Mouse (Mus musculus): ENCODE results near the gene Tada1.

Gene Tada1

DNA sequence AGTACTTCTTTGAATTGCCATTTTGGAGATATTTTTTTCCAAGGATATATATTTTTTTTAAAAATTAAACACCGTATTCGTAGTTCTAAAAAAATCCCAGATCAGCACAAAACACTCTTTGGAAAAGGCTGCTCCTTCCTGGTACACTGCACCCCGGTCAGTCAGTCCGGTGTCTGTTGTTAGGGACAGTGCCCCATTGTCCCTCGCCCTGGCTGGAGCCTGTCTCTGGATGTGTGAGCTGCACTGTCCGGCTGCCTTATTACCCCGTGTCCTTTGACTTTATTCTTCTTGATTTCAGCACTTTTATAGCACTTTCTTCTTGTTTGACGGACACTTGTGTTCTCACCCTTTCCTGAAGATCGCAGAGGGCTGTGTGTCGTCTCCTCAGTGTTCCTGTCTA lies 5.7 kb downstream of the Tada1 start:
- DNase-seq (ENCODE audit: low spot score) = no peak

DNA sequence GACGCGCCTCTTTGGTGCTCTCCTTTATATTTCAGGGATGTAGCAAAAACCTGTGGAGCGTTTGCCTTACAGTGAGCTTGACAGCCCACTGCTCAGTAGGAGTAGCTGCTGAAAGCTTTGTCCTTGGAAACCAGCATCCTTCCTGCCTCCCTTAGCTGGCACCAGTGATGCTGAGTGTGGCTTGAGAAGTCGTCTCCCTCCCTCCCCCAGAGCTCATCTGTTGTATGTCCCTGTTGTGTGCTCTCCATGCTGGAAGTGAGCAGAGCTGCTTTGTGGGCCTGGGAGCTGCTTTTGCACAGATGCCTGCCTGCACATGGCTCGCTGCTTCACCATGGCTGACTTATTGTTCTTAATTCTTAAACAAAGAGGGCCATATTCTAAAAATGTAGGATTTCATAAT lies 6.5 kb downstream of the Tada1 start:
- DNase-seq (ENCODE audit: low spot score) = no peak

DNA sequence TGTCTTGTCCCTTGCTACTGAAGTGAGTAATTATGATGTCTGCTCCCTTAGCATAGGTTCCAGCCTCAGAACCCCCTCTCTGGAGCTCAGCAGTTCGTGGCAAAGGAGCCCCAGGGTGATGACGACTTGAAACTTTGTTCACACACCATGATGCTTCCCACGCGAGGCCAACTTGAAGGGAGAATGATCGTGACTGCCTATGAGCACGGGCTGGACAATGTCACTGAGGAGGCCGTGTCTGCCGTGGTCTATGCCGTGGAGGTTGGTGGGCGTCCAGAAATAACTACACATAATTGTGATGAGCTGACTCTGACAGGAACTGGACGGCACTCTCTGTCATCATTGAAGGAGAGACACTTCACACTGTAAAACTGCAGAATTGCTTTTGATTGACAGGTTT lies 9.6 kb downstream of the Tada1 start:
- no peak for DNase-seq (ENCODE audit: low spot score)

DNA sequence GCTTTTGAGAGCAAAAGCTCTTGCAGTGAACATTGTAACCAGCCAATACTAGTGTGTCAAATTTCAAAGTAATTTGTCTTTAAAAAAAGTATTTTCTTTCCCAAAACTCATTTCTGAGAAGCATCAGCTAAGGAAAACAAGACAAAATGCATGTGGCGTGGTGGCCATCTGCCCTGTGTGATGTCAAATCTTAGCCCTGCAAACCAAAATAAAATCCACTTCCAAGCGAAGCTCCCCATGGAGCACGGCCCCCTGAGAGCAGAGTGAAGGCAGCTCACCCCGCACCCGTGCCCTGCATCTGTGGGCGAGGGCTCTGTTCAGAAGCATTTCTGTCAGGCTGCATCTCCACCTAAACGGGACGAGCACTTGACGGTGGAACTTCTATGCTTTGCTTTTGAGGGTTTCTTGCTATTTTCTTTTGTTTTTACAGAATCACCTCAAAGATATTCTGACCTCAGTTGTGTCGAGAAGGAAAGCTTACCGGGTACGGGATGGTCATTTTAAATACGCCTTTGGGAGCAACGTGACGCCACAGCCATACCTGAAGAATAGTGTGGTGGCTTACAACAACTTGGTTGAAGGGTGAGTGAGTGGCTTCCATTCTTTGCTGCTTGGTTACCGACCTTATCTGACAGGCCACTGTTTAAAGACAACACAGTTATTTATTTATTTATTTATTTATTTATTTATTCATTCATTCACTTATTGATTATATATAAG lies 10.7 kb downstream of the Tada1 start:
- DNase-seq (ENCODE audit: low spot score) = no peak

DNA sequence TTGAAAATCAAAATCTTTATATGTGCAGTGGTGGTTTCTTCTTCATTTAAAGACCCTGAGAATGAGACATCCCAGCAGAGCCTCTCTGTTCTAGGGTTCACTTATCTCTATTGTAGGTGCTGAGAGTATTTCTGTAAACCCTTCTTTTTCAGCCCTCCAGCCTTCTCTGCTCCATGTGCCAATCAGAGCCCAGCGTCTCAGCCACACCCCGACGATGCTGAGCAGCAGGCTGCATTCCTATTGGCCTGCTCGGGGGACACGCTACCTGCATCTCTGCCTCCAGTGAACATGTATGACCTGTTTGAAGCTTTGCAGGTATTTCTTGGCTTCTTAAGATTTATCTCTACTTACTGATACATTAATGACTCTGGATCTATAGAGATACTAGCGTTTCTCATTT lies 12.8 kb downstream of the Tada1 start:
- DNase-seq (ENCODE audit: low spot score) = no peak

DNA sequence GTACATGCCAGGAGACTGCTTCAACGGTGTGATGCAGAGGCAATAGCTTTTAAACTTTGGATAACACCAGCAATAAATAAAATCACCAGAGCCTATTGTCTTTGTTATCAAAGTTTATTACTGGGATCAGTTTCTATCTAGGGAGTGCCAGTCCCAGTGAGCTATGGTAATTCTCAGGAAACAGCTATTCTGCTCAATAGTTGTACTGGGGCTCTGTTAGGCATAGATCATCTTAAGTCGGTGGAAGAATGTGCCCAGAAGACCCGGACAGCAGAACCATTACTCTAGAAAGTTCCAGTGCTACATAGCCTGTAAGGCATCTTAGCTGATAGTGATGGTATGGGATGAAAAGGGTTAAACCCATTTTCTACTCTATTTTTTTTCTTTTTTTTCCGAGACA lies 15.9 kb downstream of the Tada1 start:
- no peak for DNase-seq (ENCODE audit: low spot score)

DNA sequence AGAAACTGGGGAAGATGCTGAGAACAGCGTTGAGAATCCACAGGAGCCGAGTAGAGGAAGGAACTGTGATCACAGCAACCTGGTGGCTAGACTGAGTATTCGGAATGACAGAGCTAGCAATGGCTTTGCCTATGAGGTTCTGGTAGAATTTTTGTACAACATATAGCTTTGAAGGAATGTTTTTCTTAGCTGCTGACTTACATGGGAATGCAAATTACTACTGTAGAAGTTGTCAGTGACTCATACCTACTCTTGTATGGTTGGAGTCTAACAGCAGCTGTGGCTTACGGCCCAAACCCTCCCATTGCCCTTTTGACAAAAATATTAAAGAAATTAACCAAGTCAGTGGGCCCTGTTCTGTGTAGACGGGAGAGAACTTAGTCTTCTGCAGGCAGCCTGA lies 16.8 kb downstream of the Tada1 start:
- no peak for DNase-seq (ENCODE audit: low spot score)

DNA sequence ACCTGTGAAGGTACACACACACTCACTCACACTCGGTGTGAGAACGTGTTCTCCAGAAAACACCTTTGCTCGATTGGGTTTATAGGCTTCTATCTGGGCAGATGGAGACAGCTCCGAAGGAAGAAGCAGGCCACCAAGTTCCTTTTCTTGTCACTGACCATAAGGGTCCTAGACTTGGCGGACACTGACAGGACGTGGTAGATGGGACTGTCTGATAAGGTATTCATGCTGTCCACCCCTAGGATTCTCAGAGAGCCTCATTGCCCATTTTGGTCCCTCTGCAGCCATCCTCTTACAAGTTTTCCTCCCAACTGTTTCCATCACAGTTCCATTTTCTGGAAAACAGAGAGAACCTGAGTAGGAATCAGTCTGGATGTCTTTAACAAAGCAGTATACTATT lies 17.5 kb downstream of the Tada1 start:
- no peak for DNase-seq (ENCODE audit: low spot score)

DNA sequence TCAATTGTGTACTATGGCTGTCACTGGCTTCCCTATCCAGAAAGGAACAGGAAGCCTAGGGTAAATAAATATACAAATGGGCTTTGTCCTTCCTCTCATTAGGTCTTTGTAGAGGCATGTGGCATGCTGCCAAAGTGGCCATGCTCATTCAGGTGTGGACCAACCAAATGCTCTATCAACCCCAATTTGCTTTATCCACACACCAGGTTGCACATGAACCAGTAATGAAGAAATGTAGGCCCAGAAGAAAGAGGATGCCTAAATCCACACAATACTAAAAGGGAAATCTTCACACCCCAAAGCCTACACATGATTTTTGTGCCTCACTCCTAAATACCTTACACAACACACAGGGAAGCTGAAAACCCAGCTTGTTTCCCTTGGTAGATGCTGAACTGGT lies 22.6 kb downstream of the Tada1 start:
- no peak for DNase-seq (ENCODE audit: low spot score)

DNA sequence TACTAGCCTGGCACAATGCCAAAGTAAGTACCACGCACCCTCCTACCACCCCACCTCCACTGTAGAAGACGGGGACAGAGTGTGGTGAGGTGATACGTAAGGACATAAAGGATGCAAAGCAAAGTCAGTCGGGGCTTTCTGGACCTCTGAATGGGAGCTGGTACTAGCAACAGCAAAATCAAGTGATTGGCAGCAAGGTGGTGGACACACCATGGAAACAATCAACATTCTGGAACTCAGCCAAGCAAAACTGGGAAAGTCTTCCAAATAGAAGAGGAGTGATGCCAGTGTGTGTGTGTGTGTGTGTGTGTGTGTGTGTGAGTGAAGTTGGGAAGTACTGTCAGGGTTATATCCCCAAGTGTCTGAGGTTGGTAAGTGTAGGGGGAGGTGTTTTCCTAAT lies 23.1 kb downstream of the Tada1 start:
- no peak for DNase-seq (ENCODE audit: low spot score)

DNA sequence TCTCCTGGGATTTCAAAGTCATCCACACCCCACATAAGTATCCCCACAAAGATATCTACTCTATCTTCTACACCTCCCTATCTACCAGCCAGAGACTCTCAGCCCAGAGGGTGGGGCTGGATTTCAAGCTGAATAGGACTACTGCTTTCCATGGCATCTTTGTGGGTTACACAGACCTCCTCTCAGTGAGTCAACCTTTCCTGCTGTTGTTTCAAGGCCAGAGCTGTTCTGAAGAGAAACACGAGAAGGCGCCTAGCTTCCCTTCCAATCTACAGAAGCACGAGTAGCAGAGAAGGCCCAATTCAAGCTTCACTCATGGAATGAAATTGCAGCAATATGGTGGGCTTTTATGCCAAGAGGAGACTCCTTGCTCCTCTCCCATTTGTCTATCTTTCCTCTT lies 24.9 kb downstream of the Tada1 start:
- DNase-seq (ENCODE audit: low spot score) = no peak

DNA sequence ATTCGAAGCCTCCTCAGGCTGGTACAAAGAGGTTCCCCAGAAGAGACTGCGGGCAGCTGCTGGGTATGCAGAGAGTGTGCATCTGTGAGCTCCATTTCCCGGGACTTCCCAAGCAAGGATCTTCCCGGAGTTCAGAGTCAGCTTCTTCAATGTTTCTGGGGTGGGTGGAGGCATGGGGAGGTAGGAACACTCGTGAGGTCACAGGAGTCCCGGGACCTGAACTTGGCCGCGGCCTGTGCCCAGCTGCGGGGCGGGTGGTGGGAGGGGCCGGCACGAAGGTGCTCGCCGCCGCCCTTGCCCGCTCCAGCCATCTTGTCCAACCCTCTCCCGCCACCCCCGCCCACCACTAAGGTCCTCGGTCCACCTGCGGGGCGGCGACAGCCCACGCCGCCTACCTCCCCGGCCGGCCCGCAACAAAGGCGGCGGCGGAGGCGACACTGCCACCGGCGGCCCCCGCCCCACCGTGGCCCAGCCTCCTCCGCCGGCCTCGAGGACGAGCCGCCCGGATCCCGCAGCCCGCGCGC lies 30.3 kb downstream of the Tada1 start:
- peak; percentile 38 for DNase-seq (ENCODE audit: low spot score)

DNA sequence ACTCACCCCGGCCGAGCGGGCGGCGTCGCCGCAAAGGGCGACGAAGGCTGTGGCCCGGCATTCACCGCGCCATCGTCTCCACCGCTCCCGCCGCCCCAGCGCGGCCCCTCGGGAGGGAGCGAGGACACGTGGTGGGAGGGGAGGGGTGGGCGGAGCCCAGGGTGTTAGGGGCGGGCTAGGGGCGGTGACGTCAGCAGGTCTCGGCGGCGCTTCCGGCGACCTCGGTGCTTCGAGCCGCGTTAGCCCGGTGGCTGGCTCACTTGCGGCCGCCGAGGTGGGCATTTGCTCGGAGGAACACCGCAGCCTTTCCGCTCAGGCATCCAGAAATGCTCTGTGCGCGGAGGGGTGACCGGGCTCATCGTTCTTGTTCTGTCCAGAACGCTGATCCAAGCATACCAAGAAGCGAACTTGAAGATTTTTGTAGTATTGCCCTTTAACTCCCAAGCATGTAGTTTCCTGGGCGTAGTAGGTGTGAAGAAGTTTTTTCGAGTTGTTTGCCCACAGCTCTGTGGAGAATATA lies 30.9 kb downstream of the Tada1 start, which contains the start of gene Pogk:
Gene Pogk, minus strand, starts transcription at position 163 of the 520 bp plus-strand sequence.
- DNase-seq (ENCODE audit: low spot score) = peak; percentile 84

DNA sequence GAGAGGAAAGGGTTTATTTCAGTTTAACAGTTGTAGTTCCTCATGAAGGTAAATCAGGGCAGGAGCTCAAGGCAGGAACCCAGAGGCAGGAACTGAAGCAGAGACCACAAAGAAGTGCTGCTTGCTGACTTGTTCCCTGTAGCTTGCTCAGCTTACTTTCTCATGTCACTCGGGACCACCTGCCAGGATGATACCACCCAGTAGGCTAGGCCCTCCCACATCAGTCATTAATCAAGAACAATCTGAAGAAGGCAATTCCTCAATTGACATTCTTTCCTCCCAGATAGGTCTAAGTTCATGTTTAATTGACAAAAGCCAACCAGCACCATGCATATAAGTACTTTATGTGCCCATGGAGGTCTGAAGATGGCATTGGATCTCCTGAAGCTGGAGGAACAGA lies 32.6 kb downstream of the Tada1 start:
- DNase-seq (ENCODE audit: low spot score) = no peak

DNA sequence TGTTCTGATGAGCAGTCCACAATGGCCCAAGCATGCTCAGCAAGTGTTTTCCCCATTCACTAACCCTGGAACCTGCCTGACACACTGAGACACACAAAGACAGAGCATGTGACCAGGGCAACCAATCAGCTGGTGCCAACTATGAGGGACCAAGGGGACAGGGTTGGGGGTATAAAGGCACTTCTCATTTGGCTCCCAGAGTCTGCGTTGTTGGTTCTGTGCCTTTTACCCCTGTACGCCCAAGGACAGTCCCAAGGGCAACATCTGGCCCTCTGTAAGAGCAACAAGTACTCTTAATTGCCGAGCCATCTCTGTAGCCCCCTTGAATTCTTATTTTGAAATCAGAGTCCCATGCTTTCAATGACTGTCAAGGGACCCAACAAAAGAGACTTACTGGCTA lies 33.4 kb downstream of the Tada1 start:
- DNase-seq (ENCODE audit: low spot score) = no peak

DNA sequence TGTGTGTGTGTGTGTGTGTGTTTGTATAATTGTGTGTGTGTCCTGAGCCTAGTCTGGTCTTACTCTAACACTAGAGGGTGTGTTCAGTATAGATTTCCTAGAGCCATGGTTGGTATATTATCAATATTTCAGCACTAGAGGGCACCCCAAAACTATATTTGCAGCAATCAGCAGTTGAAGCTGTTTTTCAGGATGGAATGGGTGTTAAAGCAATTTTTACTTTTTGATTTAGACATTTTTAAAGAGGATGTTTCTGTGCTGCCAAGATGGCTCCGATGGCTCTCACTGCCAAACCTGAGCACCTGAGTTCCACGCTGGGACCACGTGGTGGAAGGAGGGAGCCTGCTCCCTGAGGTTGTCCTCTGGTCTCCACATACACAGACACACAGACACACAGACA lies 50.2 kb downstream of the Tada1 start:
- DNase-seq (ENCODE audit: low spot score) = no peak

DNA sequence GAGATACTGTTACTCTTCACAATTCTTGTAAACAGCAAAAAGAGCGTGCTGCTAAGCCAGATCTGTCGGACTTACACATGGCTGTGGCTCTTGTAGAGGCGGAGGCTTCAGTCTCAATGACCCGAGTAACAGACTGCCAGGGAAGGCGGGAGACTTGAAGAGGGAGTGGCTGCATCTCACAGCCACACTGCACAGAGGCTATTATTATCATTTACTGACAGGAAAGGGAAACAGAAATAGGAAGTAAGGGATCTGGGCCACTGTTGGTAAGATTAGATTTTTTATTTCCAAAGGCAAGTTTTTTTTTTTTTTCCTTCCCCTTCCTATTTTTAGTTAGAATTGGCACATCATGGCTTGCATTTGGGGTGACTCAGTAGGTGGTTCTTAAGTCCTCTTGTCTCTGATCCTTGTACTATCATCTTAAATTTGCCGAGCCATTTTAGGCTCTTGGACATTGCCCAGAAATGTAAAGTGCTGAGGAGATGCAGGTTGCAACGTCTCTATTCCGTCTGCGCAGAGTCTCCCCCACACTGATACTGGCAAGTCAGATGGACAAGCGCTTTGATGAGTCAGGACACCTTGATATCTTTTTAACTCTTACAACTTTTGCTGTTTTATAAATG lies 51.0 kb downstream of the Tada1 start:
- DNase-seq (ENCODE audit: low spot score) = no peak

DNA sequence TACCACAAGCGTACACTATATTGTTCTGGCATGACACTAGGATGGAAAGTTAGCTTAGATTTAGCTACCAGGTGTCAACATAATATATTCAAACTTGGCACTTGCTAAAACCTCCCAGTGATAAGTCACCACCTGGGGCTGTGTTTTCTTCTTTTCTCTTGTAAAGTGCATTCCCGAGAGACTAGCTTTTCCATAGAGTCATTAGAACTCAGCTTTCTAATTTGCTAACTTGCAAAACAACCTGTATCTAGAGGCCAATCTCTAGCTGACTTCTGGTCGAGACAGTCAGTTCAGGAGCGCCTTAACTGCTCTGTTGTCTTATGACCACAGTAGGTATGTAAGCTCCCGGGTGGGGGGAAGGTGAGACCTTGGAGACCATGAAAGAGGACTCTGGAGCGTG lies 60.5 kb downstream of the Tada1 start:
- DNase-seq (ENCODE audit: low spot score) = no peak

DNA sequence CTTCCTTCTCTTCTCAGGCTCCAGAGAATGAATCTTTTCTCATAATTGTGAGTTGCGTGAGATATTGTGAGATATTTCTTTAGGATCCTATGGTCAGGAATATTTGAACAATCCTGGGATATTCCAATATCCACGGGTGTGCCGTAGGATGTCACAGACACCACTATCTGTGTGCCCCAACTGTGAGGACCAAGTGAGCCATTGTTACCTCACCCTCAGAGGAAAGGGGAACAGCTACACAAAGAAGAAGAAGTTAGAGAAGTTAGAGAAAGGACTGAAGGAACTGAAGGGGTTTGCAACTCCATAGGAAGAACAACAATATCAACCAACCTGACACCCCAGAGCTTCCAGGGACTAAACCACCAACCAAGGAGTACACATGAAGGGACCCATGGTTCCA lies 63.1 kb downstream of the Tada1 start:
- DNase-seq (ENCODE audit: low spot score) = no peak

All from testis, postnatal 14 days (tissue).